Mouse (Mus musculus) WW6 (cell line): ENCODE results near the gene Trim8.

Experiments
- DNase-seq: peaks from one replicate; pipeline ENCODE4 v3.0.0-alpha.2; 2013; ENCODE audit warnings: low read depth, low spot score

The Trim8 gene

DNA sequence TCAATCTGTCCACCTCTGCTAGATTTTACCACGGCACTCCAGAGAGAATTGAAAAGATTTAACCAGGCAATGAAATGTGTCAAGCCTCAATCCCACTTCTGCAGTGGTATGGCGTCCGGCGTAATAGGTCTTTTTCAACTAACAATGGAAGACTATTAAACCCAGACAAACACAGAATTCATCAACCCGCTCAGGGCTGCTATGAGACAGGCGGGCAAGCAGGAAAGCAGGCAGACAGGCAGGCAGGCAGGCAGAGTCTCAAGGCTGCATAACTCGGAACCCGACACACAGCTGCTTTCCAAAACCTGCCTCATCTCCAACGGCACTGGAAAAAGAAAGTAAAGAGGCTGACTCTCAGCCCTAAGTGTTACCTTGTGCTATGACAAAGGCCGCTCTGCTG, 46.6 kb downstream of the Trim8 start:
- DNase-seq = no peak

GRCm38 (mm10) chr19:46550385-46550784, 48.9 kb downstream of the Trim8 start:
- no peak for DNase-seq

- DNase-seq = no peak
These were observed 51.0 kb downstream of the Trim8 start for GRCm38 (mm10) chr19:46552496-46552895.

DNA sequence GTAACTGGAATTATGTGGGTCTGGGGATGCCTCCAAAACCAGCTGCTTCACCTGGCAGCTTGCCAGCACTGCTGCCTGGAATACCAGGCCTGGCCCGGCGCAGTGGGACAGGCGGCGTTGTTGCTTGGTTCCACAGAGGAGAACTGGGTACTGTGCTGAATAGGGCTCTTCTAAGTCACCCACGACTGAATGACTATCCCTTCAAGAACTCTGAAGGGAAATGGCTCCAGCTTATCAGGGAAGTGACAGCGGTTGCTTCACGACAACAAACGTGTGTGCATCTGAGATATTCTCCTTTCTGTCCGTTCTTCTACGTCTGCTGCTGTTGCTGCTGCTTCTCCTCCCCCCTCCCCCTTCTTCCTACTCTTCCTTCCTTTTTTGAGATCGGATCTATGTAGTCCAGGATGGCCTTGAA, 52.0 kb downstream of the Trim8 start:
- DNase-seq = no peak

DNA sequence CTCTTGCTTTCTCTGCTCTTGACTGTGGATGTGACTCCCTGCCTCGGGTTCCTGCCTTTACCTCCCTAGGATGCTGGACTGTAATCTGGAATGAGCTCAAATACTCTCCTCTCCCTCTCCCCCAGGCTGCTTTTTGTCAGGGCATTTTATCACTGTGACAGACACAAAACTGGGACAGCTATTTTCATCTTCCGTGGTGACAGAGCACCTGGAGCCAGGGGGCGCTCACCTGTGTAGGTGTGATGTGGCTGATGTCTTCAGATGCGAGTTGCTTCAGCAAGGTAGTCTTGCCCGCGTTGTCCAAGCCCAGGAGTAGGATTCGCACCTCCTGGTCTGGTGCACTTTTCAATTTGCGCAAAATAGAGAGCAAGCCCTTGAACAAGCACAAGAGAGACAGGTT, 56.5 kb downstream of the Trim8 start:
- no peak for DNase-seq

- no peak for DNase-seq
These were observed 57.1 kb downstream of the Trim8 start for GRCm38 (mm10) chr19:46558631-46559030.

DNA sequence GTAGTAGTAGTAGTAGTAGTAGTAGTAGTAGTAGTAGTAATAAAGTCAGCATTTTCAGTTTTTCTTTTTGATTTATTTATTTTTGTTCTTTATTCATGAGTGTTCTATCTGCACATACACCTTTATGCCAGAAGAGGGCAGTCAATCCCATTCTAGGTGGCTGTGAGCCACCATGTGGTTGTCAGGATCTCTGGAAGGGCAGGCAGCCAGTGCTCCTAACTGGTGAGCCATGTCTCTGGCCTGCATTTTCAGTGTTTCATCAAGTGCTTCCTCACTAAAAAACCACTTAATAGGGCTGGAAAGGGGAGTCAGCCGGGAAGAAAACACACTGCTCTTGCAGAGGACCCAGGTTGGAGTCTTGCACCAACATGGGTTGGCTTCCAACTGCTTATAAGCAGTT, 60.6 kb downstream of the Trim8 start:
- DNase-seq = no peak

GRCm38 (mm10) chr19:46562581-46563515, 61.3 kb downstream of the Trim8 start:
- DNase-seq = no peak

- no peak for DNase-seq
These were observed 62.1 kb downstream of the Trim8 start for GRCm38 (mm10) chr19:46563603-46564002.

DNA sequence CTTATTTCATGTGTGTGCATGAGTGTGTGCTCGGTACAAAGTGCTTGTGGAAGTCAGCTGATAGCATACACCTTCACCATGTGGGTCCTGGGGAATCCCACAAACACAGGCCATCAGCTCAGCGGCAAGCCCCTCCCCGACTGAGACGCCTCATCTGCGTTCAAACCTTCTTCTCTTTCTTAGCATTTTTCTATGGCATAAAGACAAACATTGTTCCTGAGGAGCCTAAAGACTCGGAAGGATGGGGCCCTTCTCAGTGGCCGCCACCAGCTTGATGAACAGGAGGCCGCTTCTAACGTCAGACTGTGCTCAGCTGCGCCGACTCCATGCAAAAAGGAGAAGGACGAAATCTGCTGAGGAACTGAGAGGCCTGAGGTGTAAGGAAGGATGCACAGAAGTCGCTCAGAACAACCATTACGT, 62.6 kb downstream of the Trim8 start:
- no peak for DNase-seq
